Mouse (Mus musculus) Patski (cell line): ENCODE measurements around the gene Mtif2. TPM values are rescaled to one million over a fixed set of nuclear protein-coding genes. Genes with fewer than 3 reads are reported as not detected.
"Not testable (repeated sequence)": the region's sequence is repeated elsewhere in the genome, so short reads cannot be mapped to it uniquely, and the experiment has no call there.

Source experiments
- ATAC-seq: fragments of 100-300 bp; one replicate; pipeline ENCODE4 v1.8.0; 2021
- CTCF ChIA-PET: fragments of 350-600 bp; sonication (Branson Sonifier 250); formaldehyde crosslinking; loops from one replicate; lab custom pipeline; 2022; ENCODE audit warnings: inconsistent platforms; lab: Charles Lee
- POLR2A ChIA-PET: fragments of 350-600 bp; sonication (Branson Sonifier 250); formaldehyde crosslinking; loops from one replicate; lab custom pipeline; 2022; ENCODE audit warnings: antibody characterized with exemption, inconsistent platforms; lab: Charles Lee
- DNase-seq: peaks from one replicate; pipeline ENCODE4 v3.0.0-alpha.2; 2011; ENCODE audit warnings: low read depth, low spot score
- H3K27me3 ChIP-seq: fragments of 371-371 bp; one replicate; pipeline ENCODE4 v1.5.1; 2021
- CTCF ChIP-seq: fragments of 100-300 bp; IDR thresholded peaks from one replicate; pipeline ENCODE4 v1.5.1; 2021
- in situ Hi-C: fragments of 300-500 bp; cut with MboI; formaldehyde crosslinking; loops from 3 replicates; pipeline ENCODE4 v1.11.1; 2018; ENCODE audit warnings: low pct_unique_long_range_greater_than_20kb, mixed read lengths
- polyA plus RNA-seq: library from polyadenylated mRNA; unstranded; gene quantifications from one replicate; pipeline ENCODE4 v1.2.3, GENCODE M21; 2021

Mtif2 gene
- polyA plus RNA-seq, 1 experiment from 2014 or later, result 31.2 TPM

GRCm38 (mm10) chr11:29538201-29538600 is 12.0 kb downstream of the Mtif2 start:
- DNase-seq, result no peak
- no peaks in the 10 kb centered on the region for H3K27me3 ChIP-seq
- in situ Hi-C loops, result no loop called here
- POLR2A ChIA-PET, result interaction anchor here (0.6 kb wide), 1 partner anchor 1849 kb away, joined by 3 read pairs; no protein-coding TSS in a partner anchor
- no peak for ATAC-seq
- TF ChIP-seq CTCF, result no peak
- CTCF ChIA-PET, result no interaction called here

- ChIA-PET POLR2A (interaction anchor here (0.6 kb wide), 1 partner anchor 19 kb away, joined by 3 read pairs; no protein-coding TSS in a partner anchor), CTCF (interaction anchor here (1.5 kb wide), 1 partner anchor 11 kb away, joined by 4 read pairs; no protein-coding TSS in a partner anchor)
- H3K27me3 ChIP-seq, result no peaks in the 10 kb centered on the region
- in situ Hi-C loops, result no loop called here
- DNase-seq (no peak), ATAC-seq (no peak)
- no peak for TF ChIP-seq CTCF
Observed at GRCm38 (mm10) chr11:29544225-29544945, 18.2 kb downstream of the Mtif2 start.

- not testable (repeated sequence) for DNase-seq, H3K27me3 ChIP-seq, ATAC-seq
- CTCF ChIA-PET, result interaction anchor here (1.5 kb wide), 1 partner anchor 12 kb away, joined by 4 read pairs; no protein-coding TSS in a partner anchor
- POLR2A ChIA-PET, result interaction anchor here (0.6 kb wide), 1 partner anchor 19 kb away, joined by 3 read pairs; no protein-coding TSS in a partner anchor
- in situ Hi-C loops, result loop anchor here (5.0 kb wide), 1 partner anchor 147 kb away; the partner anchor contains the start of gene Rtn4
Observed at GRCm38 (mm10) chr11:29545150-29545752, 19.0 kb downstream of the Mtif2 start.

GRCm38 (mm10) chr11:29546297-29546696 is 20.1 kb downstream of the Mtif2 start:
- H3K27me3 ChIP-seq, CTCF ChIA-PET, ATAC-seq, DNase-seq, POLR2A ChIA-PET: not testable (repeated sequence)
- in situ Hi-C loops, result loop anchor here (5.0 kb wide), 1 partner anchor 146 kb away; the partner anchor contains the start of gene Rtn4

GRCm38 (mm10) chr11:29546762-29547161 is 20.6 kb downstream of the Mtif2 start:
- POLR2A ChIA-PET, result no interaction called here
- H3K27me3 ChIP-seq, result no peaks in the 10 kb centered on the region
- in situ Hi-C loops, result loop anchor here (5.0 kb wide), 1 partner anchor 146 kb away; the partner anchor contains the start of gene Rtn4
- TF ChIP-seq CTCF, result no peak
- ATAC-seq, result no peak
- no peak for DNase-seq
- CTCF ChIA-PET, result no interaction called here

- DNase-seq (peak; percentile 3), ATAC-seq (peak; percentile 2)
- in situ Hi-C loops, result loop anchor here (5.0 kb wide), 1 partner anchor 145 kb away; the partner anchor contains the start of gene Rtn4
- no peaks in the 10 kb centered on the region for H3K27me3 ChIP-seq
- TF ChIP-seq CTCF, result no peak
- ChIA-PET CTCF (no interaction called here), POLR2A (interaction anchor here (0.6 kb wide), 1 partner anchor 317 kb away, joined by 5 read pairs; no protein-coding TSS in a partner anchor)
Observed at GRCm38 (mm10) chr11:29547249-29547751, 21.1 kb downstream of the Mtif2 start.

GRCm38 (mm10) chr11:29547752-29548503 is 21.7 kb downstream of the Mtif2 start, which contains the start of the genes Clhc1 and Rps27a:
Gene Clhc1, plus strand, starts transcription at chr11:29547950.
Gene Rps27a, minus strand, starts transcription at chr11:29548109.
- POLR2A ChIA-PET, result interaction anchor here (0.6 to 1.3 kb wide), 4 partner anchors 10 to 316 kb away, joined by 4 to 5 read pairs (median 4); partner anchors contain the start of gene Rtn4
- CTCF ChIA-PET, result interaction anchor here (1.1 kb wide), 1 partner anchor 16 kb away, joined by 4 read pairs; no protein-coding TSS in a partner anchor
- no peak for TF ChIP-seq CTCF
- in situ Hi-C loops, result loop anchor here (5.0 kb wide), 1 partner anchor 144 kb away; the partner anchor contains the start of gene Rtn4
- peak; percentile 76 for DNase-seq
- no peaks in the 10 kb centered on the region for H3K27me3 ChIP-seq
- peak; percentile 99 for ATAC-seq

- ChIA-PET CTCF (interaction anchor here (1.1 to 1.4 kb wide), 2 partner anchors 16 to 29 kb away, joined by 4 read pairs; no protein-coding TSS in a partner anchor), POLR2A (interaction anchor here (0.8 to 1.3 kb wide), 3 partner anchors 9 to 145 kb away, joined by 4 read pairs; partner anchors contain the start of gene Rtn4)
- ATAC-seq (no peak), DNase-seq (no peak)
- TF ChIP-seq CTCF, result no peak
- no peaks in the 10 kb centered on the region for H3K27me3 ChIP-seq
- in situ Hi-C loops, result loop anchor here (5.0 kb wide), 1 partner anchor 144 kb away; the partner anchor contains the start of gene Rtn4
Observed at GRCm38 (mm10) chr11:29548504-29549424, 22.6 kb downstream of the Mtif2 start.
